Mouse (Mus musculus): Measurements from ENCODE around the gene Pld6. TPM values are rescaled to one million over a fixed set of nuclear protein-coding genes. Genes with fewer than 3 reads are reported as not detected.

Pld6 gene
- polyA plus RNA-seq, 1 experiment from 2014 or later: 2.1 TPM

DNA sequence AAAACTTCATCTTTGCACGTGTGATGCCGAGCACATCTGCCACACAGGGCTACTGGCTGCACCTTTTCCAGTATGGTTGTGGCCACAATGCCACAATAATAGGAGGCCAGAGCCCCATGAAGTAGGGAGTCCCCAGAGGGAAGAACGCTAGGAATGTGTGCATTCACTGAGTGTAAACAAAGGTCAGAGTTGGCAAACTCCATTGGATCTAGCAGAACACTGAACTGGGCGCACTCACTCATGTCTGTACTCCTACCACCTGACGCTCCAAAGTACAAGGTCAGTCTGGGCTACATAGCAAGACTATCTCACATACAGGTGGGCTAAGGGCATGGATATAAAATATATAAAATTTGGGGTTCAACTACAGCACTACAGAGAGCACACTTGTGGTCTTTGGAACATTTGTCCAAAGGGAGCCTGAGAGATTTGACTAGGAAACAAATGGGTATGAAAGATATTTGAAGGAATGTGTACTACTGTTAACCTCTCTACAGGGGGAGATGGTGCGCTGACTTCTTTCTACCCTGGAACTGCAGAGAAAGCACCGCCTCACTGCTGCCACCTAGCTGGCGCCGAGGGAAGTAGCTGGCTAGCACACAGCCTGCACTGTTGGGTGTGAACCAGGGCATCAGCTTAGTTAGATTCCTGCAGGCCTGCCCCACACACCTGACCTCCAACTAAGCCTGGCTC, 9.1 kb downstream of the Pld6 start:
- no peak overlapping the region for H3K9ac ChIP-seq (ENCODE audit: low read depth, low read length)
- WGBS (ENCODE audit: insufficient replicate concordance): 41% methylated on average over 9 of the region's 9 CpGs
- no peak overlapping the region for H3K4me2 ChIP-seq (ENCODE audit: low read depth, low read length)

DNA sequence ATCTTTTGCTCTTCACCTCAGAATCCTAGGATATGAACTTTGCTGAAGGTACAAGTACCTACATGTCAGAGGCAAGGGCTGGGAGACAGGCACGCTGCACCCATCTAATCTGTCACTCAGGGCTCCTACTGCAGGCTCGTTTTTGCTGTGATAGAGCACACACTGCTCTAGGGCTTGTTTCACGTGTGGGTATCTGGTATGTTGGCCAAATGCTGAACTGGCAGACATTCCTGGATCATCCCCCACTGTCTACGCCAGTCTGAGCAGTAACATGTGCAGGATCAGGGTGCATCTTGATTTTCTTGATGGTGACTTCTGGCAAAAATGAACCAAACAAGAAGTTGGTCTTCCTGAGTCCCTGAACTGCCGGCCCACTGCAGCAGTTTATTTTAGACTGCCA, 10.2 kb downstream of the Pld6 start:
- no peaks in the 10 kb centered on the region for H3K9me3 ChIP-seq (replicated peaks; ENCODE audit: control insufficient read depth, low read length)
- peaks cover under 1% of the 10 kb centered on the region for H3K36me3 ChIP-seq (ENCODE audit: control insufficient read depth, insufficient read depth)
- H3K9ac ChIP-seq (ENCODE audit: low read depth, low read length): no peak overlapping the region
- no peak overlapping the region for H3K4me3 ChIP-seq (ENCODE audit: low read depth, low read length)
- no peak for ATAC-seq (ENCODE audit: low read depth)
- H3K27ac ChIP-seq (ENCODE audit: low read length): no peak overlapping the region
- no peaks in the 10 kb centered on the region; the same call in 1 of the 2 replicates for H3K4me1 ChIP-seq (ENCODE audit: control insufficient read depth, low read depth, low read length)
- 61% methylated on average over 5 of the region's 5 CpGs for WGBS (ENCODE audit: insufficient replicate concordance)
- no peaks in the 10 kb centered on the region for H3K27me3 ChIP-seq (ENCODE audit: control insufficient read depth, insufficient read depth, low read depth, low read length)
- H3K4me2 ChIP-seq (ENCODE audit: low read depth, low read length): no peak overlapping the region

More for the DNA sequence above, 9.1 kb downstream of the Pld6 start:
- ATAC-seq (ENCODE audit: low read depth): peak; percentile 74
- Histone ChIP-seq H3K27ac (ENCODE audit: low read length) (no peak overlapping the region), H3K4me1 (ENCODE audit: control insufficient read depth, low read depth, low read length) (no peaks in the 10 kb centered on the region; the same call in 1 of the 2 replicates), H3K4me3 (ENCODE audit: low read depth, low read length) (no peak overlapping the region), H3K27me3 (ENCODE audit: control insufficient read depth, insufficient read depth, low read depth, low read length) (no peaks in the 10 kb centered on the region), H3K36me3 (ENCODE audit: control insufficient read depth, insufficient read depth) (no peaks in the 10 kb centered on the region; the same call in 1 of the 2 replicates), H3K9me3 (replicated peaks; ENCODE audit: control insufficient read depth, low read length) (no peaks in the 10 kb centered on the region)

DNA sequence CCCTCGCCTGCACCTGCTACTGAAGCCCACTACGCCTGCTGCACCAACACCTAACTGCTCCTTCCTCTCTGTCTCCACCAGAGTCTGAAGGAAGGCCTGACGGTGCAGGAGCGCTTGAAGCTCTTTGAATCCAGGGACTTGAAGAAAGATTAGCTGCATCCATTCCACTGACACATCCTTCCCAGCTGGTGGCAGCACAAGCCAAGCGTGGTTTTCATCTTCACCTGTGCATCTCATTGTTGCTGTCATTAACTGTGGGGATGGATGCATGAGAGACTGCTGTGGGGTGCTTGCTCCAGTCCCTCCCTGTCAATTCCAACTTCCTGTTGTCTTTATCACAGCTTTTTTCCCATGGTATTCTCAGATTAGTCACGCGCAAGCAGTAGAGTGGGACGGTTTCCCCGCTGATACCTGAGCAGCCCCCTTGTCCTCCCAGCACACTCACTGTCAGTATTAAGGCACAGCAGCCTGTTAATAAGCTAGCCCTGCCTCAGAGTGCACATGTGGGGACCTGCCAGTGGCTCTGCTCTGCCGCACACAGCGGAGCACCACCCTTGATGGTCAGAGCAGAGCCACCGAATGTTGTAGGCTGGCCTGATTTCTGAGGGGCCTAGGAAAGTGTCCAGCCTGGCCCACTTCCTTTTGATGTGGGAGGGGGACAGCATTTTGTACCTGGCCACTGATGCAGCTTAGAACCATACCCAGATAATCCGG, 11.9 kb downstream of the Pld6 start:
- H3K4me2 ChIP-seq (ENCODE audit: low read depth, low read length): no peak overlapping the region
- H3K4me3 ChIP-seq (ENCODE audit: low read depth, low read length): no peak overlapping the region
- H3K9me3 ChIP-seq (replicated peaks; ENCODE audit: control insufficient read depth, low read length): no peaks in the 10 kb centered on the region
- no peaks in the 10 kb centered on the region for H3K27me3 ChIP-seq (ENCODE audit: control insufficient read depth, insufficient read depth, low read depth, low read length)
- 83% methylated on average over 13 of the region's 13 CpGs for WGBS (ENCODE audit: insufficient replicate concordance)
- no peak overlapping the region for H3K9ac ChIP-seq (ENCODE audit: low read depth, low read length)
- no peak for ATAC-seq (ENCODE audit: low read depth)
- H3K27ac ChIP-seq (ENCODE audit: low read length): no peak overlapping the region
- peaks cover 4% of the 10 kb centered on the region for H3K36me3 ChIP-seq (ENCODE audit: control insufficient read depth, insufficient read depth)
- H3K4me1 ChIP-seq (ENCODE audit: control insufficient read depth, low read depth, low read length): no peaks in the 10 kb centered on the region; the same call in 1 of the 2 replicates

DNA sequence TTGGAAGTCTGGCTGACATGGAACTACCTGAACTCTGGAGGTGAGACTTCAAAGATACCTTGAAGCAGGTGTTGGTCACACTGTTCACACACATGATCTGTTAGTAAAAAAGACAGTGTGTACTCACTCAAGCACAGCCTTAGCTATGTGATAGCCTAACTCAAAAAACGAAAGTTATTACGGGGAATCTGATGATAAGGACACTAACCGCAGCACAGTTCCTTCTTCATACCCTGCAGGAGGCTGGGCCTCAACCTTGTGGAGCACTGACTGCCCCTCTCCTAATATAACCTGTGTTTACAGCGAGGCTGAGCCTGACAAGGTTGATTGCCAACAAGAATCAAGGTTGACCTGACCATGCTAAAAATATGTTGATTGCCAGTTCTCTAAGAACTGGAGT, 12.9 kb downstream of the Pld6 start:
- ATAC-seq (ENCODE audit: low read depth): no peak
- H3K36me3 ChIP-seq (ENCODE audit: control insufficient read depth, insufficient read depth): peaks cover 10% of the 10 kb centered on the region
- H3K9ac ChIP-seq (ENCODE audit: low read depth, low read length): no peak overlapping the region
- H3K9me3 ChIP-seq (replicated peaks; ENCODE audit: control insufficient read depth, low read length): no peaks in the 10 kb centered on the region
- no peaks in the 10 kb centered on the region; the same call in 1 of the 2 replicates for H3K4me1 ChIP-seq (ENCODE audit: control insufficient read depth, low read depth, low read length)
- no peak overlapping the region for H3K27ac ChIP-seq (ENCODE audit: low read length)
- WGBS (ENCODE audit: insufficient replicate concordance): 30% methylated on average over 4 of the region's 4 CpGs
- H3K27me3 ChIP-seq (ENCODE audit: control insufficient read depth, insufficient read depth, low read depth, low read length): no peaks in the 10 kb centered on the region
- no peak overlapping the region for H3K4me2 ChIP-seq (ENCODE audit: low read depth, low read length)
- no peak overlapping the region for H3K4me3 ChIP-seq (ENCODE audit: low read depth, low read length)

DNA sequence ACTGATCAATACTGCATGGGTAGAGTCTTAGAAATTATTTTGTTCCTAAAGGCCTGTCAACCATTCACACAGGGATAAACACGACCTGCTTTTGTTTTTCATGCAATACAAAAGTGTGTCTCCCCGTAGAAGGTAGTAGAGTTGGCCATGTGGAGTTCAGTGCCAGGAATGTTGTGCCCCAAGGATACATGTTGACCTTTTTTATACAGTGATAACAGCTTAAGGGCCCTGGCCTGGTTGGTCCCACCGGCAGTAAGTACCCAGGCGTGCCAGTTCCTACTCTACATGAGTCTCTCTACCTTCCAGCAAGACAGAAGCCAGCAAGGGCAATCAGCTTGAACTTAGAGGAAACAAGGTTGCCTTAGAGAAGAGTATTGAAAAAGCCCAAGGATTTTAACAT, 14.5 kb downstream of the Pld6 start:
- H3K27me3 ChIP-seq (ENCODE audit: control insufficient read depth, insufficient read depth, low read depth, low read length): no peaks in the 10 kb centered on the region
- peaks cover 13% of the 10 kb centered on the region for H3K36me3 ChIP-seq (ENCODE audit: control insufficient read depth, insufficient read depth)
- WGBS (ENCODE audit: insufficient replicate concordance): 68% methylated on average over 4 of the region's 4 CpGs

DNA sequence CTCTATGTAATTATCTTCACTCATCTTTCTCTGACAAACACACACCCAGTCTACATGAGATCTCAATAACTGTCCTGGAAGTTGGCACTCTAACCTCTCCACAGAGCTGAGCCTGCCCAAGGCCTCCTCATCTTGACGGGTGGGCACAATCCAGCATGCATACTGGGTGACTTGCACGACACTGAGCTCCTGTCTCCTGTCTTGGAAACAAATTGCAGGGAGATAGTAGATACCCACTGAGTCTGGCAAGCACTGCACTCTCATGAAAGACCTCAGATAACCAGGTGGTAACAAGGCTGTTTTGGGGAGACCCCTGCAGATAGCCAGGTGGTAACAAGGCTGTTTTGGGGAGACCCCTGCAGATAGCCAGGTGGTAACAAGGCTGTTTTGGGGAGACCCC, 15.2 kb downstream of the Pld6 start:
- peaks cover 13% of the 10 kb centered on the region for H3K36me3 ChIP-seq (ENCODE audit: control insufficient read depth, insufficient read depth)
- H3K27ac ChIP-seq (ENCODE audit: low read length): no peak overlapping the region
- ATAC-seq (ENCODE audit: low read depth): no peak
- 71% methylated on average over 2 of the region's 2 CpGs for WGBS (ENCODE audit: insufficient replicate concordance)
- no peaks in the 10 kb centered on the region for H3K9me3 ChIP-seq (replicated peaks; ENCODE audit: control insufficient read depth, low read length)
- no peak overlapping the region for H3K9ac ChIP-seq (ENCODE audit: low read depth, low read length)
- H3K4me2 ChIP-seq (ENCODE audit: low read depth, low read length): no peak overlapping the region
- no peaks in the 10 kb centered on the region for H3K4me1 ChIP-seq (ENCODE audit: control insufficient read depth, low read depth, low read length)
- no peaks in the 10 kb centered on the region for H3K27me3 ChIP-seq (ENCODE audit: control insufficient read depth, insufficient read depth, low read depth, low read length)
- no peak overlapping the region for H3K4me3 ChIP-seq (ENCODE audit: low read depth, low read length)

More for the DNA sequence above, 14.5 kb downstream of the Pld6 start:
- Histone ChIP-seq H3K9me3 (replicated peaks; ENCODE audit: control insufficient read depth, low read length) (no peaks in the 10 kb centered on the region), H3K4me2 (ENCODE audit: low read depth, low read length) (no peak overlapping the region), H3K9ac (ENCODE audit: low read depth, low read length) (no peak overlapping the region), H3K4me1 (ENCODE audit: control insufficient read depth, low read depth, low read length) (no peaks in the 10 kb centered on the region), H3K27ac (ENCODE audit: low read length) (no peak overlapping the region), H3K4me3 (ENCODE audit: low read depth, low read length) (no peak overlapping the region)
- ATAC-seq (ENCODE audit: low read depth): no peak

DNA sequence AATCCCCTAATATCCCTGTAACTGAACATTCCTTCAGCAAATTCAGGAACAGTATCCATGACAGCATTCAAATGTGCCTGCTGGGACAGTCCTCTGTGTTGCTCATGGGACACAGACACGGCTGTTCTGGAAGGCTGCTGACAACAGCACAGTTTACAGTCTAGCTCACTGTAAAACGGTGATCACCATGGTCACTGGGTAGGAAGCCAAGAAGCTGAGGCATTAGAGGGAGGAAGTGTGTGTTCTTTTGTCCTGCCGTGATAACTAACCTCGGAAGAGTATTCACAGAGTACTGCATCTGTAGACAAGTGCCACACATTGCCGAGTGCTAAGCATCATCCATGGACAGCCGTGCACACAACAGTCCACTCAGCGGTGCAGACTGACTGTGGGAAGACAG, 16.7 kb downstream of the Pld6 start:
- Histone ChIP-seq H3K9me3 (replicated peaks; ENCODE audit: control insufficient read depth, low read length) (no peaks in the 10 kb centered on the region), H3K9ac (ENCODE audit: low read depth, low read length) (no peak overlapping the region), H3K4me3 (ENCODE audit: low read depth, low read length) (no peak overlapping the region), H3K36me3 (ENCODE audit: control insufficient read depth, insufficient read depth) (peaks cover 19% of the 10 kb centered on the region), H3K4me2 (ENCODE audit: low read depth, low read length) (no peak overlapping the region), H3K27me3 (ENCODE audit: control insufficient read depth, insufficient read depth, low read depth, low read length) (no peaks in the 10 kb centered on the region), H3K4me1 (ENCODE audit: control insufficient read depth, low read depth, low read length) (no peaks in the 10 kb centered on the region), H3K27ac (ENCODE audit: low read length) (no peak overlapping the region)
- ATAC-seq (ENCODE audit: low read depth): no peak
- 38% methylated on average over 7 of the region's 7 CpGs for WGBS (ENCODE audit: insufficient replicate concordance)

DNA sequence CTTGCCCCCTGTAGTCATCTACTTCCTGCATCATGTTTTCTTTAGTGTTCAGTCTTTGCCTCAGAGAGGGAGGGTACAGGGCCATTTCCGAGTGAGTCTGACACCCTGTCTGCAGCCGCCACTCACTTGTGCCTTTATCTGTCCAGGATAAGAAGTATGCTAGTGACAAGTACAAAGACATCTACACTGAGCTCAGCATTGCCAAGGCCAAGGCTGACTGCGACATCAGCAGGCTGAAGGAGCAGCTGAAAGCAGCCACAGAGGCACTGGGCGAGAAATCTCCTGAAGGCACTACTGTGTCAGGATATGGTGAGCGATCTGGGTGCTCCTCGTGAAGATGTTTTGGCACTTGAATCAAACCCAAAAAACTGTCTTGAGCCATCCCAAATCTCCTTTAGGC, 17.7 kb downstream of the Pld6 start:
- Histone ChIP-seq H3K4me2 (ENCODE audit: low read depth, low read length) (no peak overlapping the region), H3K27me3 (ENCODE audit: control insufficient read depth, insufficient read depth, low read depth, low read length) (no peaks in the 10 kb centered on the region), H3K4me3 (ENCODE audit: low read depth, low read length) (no peak overlapping the region), H3K36me3 (ENCODE audit: control insufficient read depth, insufficient read depth) (peaks cover 19% of the 10 kb centered on the region), H3K4me1 (ENCODE audit: control insufficient read depth, low read depth, low read length) (no peaks in the 10 kb centered on the region), H3K27ac (ENCODE audit: low read length) (no peak overlapping the region), H3K9me3 (replicated peaks; ENCODE audit: control insufficient read depth, low read length) (no peaks in the 10 kb centered on the region), H3K9ac (ENCODE audit: low read depth, low read length) (no peak overlapping the region)
- 63% methylated on average over 6 of the region's 6 CpGs for WGBS (ENCODE audit: insufficient replicate concordance)
- no peak for ATAC-seq (ENCODE audit: low read depth)

DNA sequence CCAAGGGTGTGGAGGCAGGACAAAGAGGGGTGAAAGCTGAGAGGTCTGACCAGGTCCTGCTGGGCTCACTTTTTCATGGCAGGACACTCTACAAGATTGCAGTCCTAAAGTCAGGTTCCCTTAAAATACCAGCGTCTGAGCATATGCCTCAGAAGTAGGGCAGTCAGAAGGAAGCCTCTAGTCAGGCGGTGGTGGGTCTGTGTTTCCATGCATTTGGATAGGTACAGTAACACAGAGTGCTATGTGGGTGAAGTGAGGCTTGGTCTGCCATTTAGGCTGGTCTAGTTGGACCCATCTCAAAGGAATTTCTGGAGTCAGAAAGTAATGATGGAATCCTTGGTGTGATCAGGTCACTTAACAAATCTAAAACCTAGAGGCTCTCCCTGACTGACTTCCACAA, 18.1 kb downstream of the Pld6 start:
- no peaks in the 10 kb centered on the region for H3K27me3 ChIP-seq (ENCODE audit: control insufficient read depth, insufficient read depth, low read depth, low read length)
- peaks cover 19% of the 10 kb centered on the region for H3K36me3 ChIP-seq (ENCODE audit: control insufficient read depth, insufficient read depth)
- ATAC-seq (ENCODE audit: low read depth): no peak
- 70% methylated on average over 2 of the region's 2 CpGs for WGBS (ENCODE audit: insufficient replicate concordance)
- no peaks in the 10 kb centered on the region for H3K4me1 ChIP-seq (ENCODE audit: control insufficient read depth, low read depth, low read length)
- H3K27ac ChIP-seq (ENCODE audit: low read length): no peak overlapping the region
- no peaks in the 10 kb centered on the region for H3K9me3 ChIP-seq (replicated peaks; ENCODE audit: control insufficient read depth, low read length)
- no peak overlapping the region for H3K4me2 ChIP-seq (ENCODE audit: low read depth, low read length)
- no peak overlapping the region for H3K9ac ChIP-seq (ENCODE audit: low read depth, low read length)
- H3K4me3 ChIP-seq (ENCODE audit: low read depth, low read length): no peak overlapping the region
